Mouse (Mus musculus) liver, adult (tissue): Measurements from ENCODE around the gene Tppp.

ENCODE experiments used
- GATA4 ChIP-seq: IDR thresholded peaks from 2 replicates; pipeline ENCODE4 v1.6.1; 2014; ENCODE audit warnings: mild to moderate bottlenecking, low read length; ENCODE audit not compliant: insufficient replicate concordance

Gene Tppp

GRCm38 (mm10) chr13:74010678-74011077 is 1.5 kb downstream of the Tppp start:
- no peak for TF ChIP-seq GATA4

- no peak for TF ChIP-seq GATA4
These were observed 6.7 kb downstream of the Tppp start for GRCm38 (mm10) chr13:74015908-74016307.

GRCm38 (mm10) chr13:74017426-74017825 is 8.2 kb downstream of the Tppp start:
- no peak for TF ChIP-seq GATA4

GRCm38 (mm10) chr13:74025151-74026081 is 16.2 kb downstream of the Tppp start:
- TF ChIP-seq GATA4 = no peak

GRCm38 (mm10) chr13:74026215-74026614 is 17.0 kb downstream of the Tppp start:
- no peak for TF ChIP-seq GATA4

GRCm38 (mm10) chr13:74028116-74028515 is 18.9 kb downstream of the Tppp start:
- TF ChIP-seq GATA4 = no peak

- no peak for TF ChIP-seq GATA4
These were observed 19.8 kb downstream of the Tppp start for GRCm38 (mm10) chr13:74029013-74029412.

- TF ChIP-seq GATA4 = no peak
These were observed 21.5 kb downstream of the Tppp start for GRCm38 (mm10) chr13:74030691-74031090.

GRCm38 (mm10) chr13:74031133-74031532 is 21.9 kb downstream of the Tppp start:
- no peak for TF ChIP-seq GATA4

- TF ChIP-seq GATA4 = no peak
These were observed 25.5 kb downstream of the Tppp start for GRCm38 (mm10) chr13:74034756-74035155.

- no peak for TF ChIP-seq GATA4
These were observed 26.6 kb downstream of the Tppp start for GRCm38 (mm10) chr13:74035776-74036175.

- TF ChIP-seq GATA4 = no peak
These were observed 30.7 kb downstream of the Tppp start for GRCm38 (mm10) chr13:74039926-74040325.

GRCm38 (mm10) chr13:74056194-74056593 is 47.0 kb downstream of the Tppp start:
- no peak for TF ChIP-seq GATA4

- no peak for TF ChIP-seq GATA4
These were observed 48.9 kb downstream of the Tppp start for GRCm38 (mm10) chr13:74058081-74058480.

GRCm38 (mm10) chr13:74061613-74062377 is 52.6 kb downstream of the Tppp start, which contains the start of gene Cep72:
Gene Cep72 (minus strand): TSS chr13:74062299.
- TF ChIP-seq GATA4 = no peak
